Mouse (Mus musculus) limb, embryonic 14.5 days (tissue): ENCODE data around the gene P4ha2. TPM values are rescaled to one million over a fixed set of nuclear protein-coding genes. Genes with fewer than 3 reads are reported as not detected.
A peak's percentile ranks its signal among the peaks of the same experiment; 100 is the strongest.
"Not testable (repeated sequence)": the region's sequence is repeated elsewhere in the genome, so short reads cannot be mapped to it uniquely, and the experiment has no call there.

Source experiments
- ATAC-seq: fragments of 200-750 bp; cut with Nextera tagmentation; 2 replicates; pipeline ENCODE4 v1.8.0; 2017; ENCODE audit warnings: low read depth, moderate number of reproducible peaks, moderate TSS enrichment; ENCODE audit not compliant: low FRiP score
- DNase-seq: peaks from one replicate; pipeline ENCODE4 v3.0.0-alpha.2; 2015; ENCODE audit warnings: low spot score
- H3K27ac ChIP-seq: fragments of 300-500 bp; sonication (generic); replicated peaks from 2 replicates; pipeline ENCODE4 v1.5.1; 2014; ENCODE audit warnings: low read depth, mild to moderate bottlenecking, low read length, moderate library complexity, mixed read lengths
- H3K27me3 ChIP-seq: fragments of 300-500 bp; sonication (generic); 2 replicates; pipeline ENCODE4 v1.6.1; 2014; ENCODE audit warnings: low read length, mixed read lengths; ENCODE audit not compliant: control insufficient read depth, insufficient read depth
- H3K36me3 ChIP-seq: fragments of 300-500 bp; sonication (generic); 2 replicates; pipeline ENCODE4 v1.6.1; 2014; ENCODE audit warnings: mild to moderate bottlenecking, low read length, moderate library complexity, mixed read lengths; ENCODE audit not compliant: control insufficient read depth, insufficient read depth
- H3K4me1 ChIP-seq: fragments of 300-500 bp; sonication (generic); 2 replicates; pipeline ENCODE4 v1.6.1; 2014; ENCODE audit warnings: antibody characterized with exemption, low read length, mixed read lengths; ENCODE audit not compliant: control insufficient read depth, insufficient read depth
- H3K4me2 ChIP-seq: fragments of 300-500 bp; sonication (generic); replicated peaks from 2 replicates; pipeline ENCODE4 v1.6.1; 2014; ENCODE audit warnings: low read depth, mild to moderate bottlenecking, low read length, moderate library complexity; ENCODE audit not compliant: severe bottlenecking
- H3K4me3 ChIP-seq: fragments of 300-500 bp; sonication (generic); replicated peaks from 2 replicates; pipeline ENCODE4 v1.5.1; 2014; ENCODE audit warnings: low read length
- H3K9ac ChIP-seq: fragments of 300-500 bp; sonication (generic); 2 replicates; pipeline ENCODE4 v1.6.1; 2014; ENCODE audit warnings: mild to moderate bottlenecking, low read depth, low read length, moderate library complexity; ENCODE audit not compliant: severe bottlenecking
- H3K9me3 ChIP-seq: fragments of 300-500 bp; sonication (generic); 2 replicates; pipeline ENCODE4 v1.6.1; 2016; ENCODE audit warnings: low read length; ENCODE audit not compliant: control insufficient read depth
- POLR2A ChIP-seq: fragments of 200-500 bp; IDR thresholded peaks from 2 replicates; pipeline ENCODE4 v1.8.0; 2012; ENCODE audit warnings: inconsistent platforms, mild to moderate bottlenecking, moderate library complexity, borderline replicate concordance; ENCODE audit not compliant: insufficient read depth, insufficient read length; ENCODE audit errors: extremely low read depth
- WGBS: fragments of 180-500 bp; shearing (Covaris S2); extraction: QIAGEN DNeasy Blood & Tissue Kit; methylation state at CpG from one replicate; pipeline ENCODE4 v1.1.7; 2014; 5-methylcytosine and 5-hydroxymethylcytosine counted together
- polyA plus RNA-seq, 2 experiments: library from polyadenylated mRNA; depleted of rRNA in 1 of 2; stranded (reverse) in 1 of 2; unstranded in 1 of 2; fragments of >200 nt; fragmentation: Nextera tagmentation in 1 of 2; extraction: Ambion mirVana in 1 of 2; gene quantifications; 2 replicates each; pipeline versions ENCODE4 v1.2.1 to v1.2.3; 2012 to 2014

Gene P4ha2
- polyA plus RNA-seq, 2 experiments: 94.1 to 106 TPM

GRCm38 (mm10) chr11:54134905-54135304 is 35.0 kb downstream of the P4ha2 start:
- 78% methylated on average over 6 of the region's 6 CpGs for WGBS
- DNase-seq: no peak

GRCm38 (mm10) chr11:54140159-54140558 is 40.3 kb downstream of the P4ha2 start:
- not testable (repeated sequence) for H3K27me3 ChIP-seq, DNase-seq, ATAC-seq, H3K27ac ChIP-seq, H3K4me2 ChIP-seq, H3K4me1 ChIP-seq, H3K9ac ChIP-seq, H3K9me3 ChIP-seq, H3K36me3 ChIP-seq, H3K4me3 ChIP-seq
- 52% methylated on average over 2 of the region's 2 CpGs for WGBS

More at GRCm38 (mm10) chr11:54134905-54135304, 35.0 kb downstream of the P4ha2 start:
- no peak overlapping the region for H3K9ac ChIP-seq
- H3K36me3 ChIP-seq: peaks cover 15% of the 10 kb centered on the region
- no peak for ATAC-seq
- no peak overlapping the region for H3K4me3 ChIP-seq
- no peak overlapping the region for H3K27ac ChIP-seq
- H3K27me3 ChIP-seq: no peaks in the 10 kb centered on the region
- no peaks in the 10 kb centered on the region for H3K4me1 ChIP-seq
- H3K9me3 ChIP-seq: no peaks in the 10 kb centered on the region
- no peak for TF ChIP-seq POLR2A
- no peak overlapping the region for H3K4me2 ChIP-seq

- Histone ChIP-seq H3K36me3 (no peaks in the 10 kb centered on the region), H3K4me2 (no peak overlapping the region), H3K9ac (no peak overlapping the region), H3K27ac (no peak overlapping the region), H3K4me3 (no peak overlapping the region), H3K4me1 (no peaks in the 10 kb centered on the region), H3K9me3 (no peaks in the 10 kb centered on the region), H3K27me3 (no peaks in the 10 kb centered on the region)
- no peak for TF ChIP-seq POLR2A
- DNase-seq (no peak), ATAC-seq (no peak)
- 84% methylated on average over 7 of the region's 7 CpGs for WGBS
These were observed 41.5 kb downstream of the P4ha2 start for GRCm38 (mm10) chr11:54141200-54141971.

- H3K4me3 ChIP-seq: no peak overlapping the region
- no peak overlapping the region for H3K9ac ChIP-seq
- peak; percentile 77 for DNase-seq
- H3K36me3 ChIP-seq: no peaks in the 10 kb centered on the region
- H3K4me2 ChIP-seq: no peak overlapping the region
- no peaks in the 10 kb centered on the region for H3K9me3 ChIP-seq
- no peaks in the 10 kb centered on the region for H3K4me1 ChIP-seq
- TF ChIP-seq POLR2A: no peak
- H3K27me3 ChIP-seq: no peaks in the 10 kb centered on the region
- no peak overlapping the region for H3K27ac ChIP-seq
- WGBS: 28% methylated on average over 3 of the region's 3 CpGs
- no peak; the same call in 1 of the 2 replicates for ATAC-seq
These were observed 45.0 kb downstream of the P4ha2 start for GRCm38 (mm10) chr11:54144886-54145285.

- Histone ChIP-seq H3K27me3 (no peaks in the 10 kb centered on the region), H3K27ac (no peak overlapping the region), H3K36me3 (no peaks in the 10 kb centered on the region), H3K9me3 (no peaks in the 10 kb centered on the region), H3K4me3 (no peak overlapping the region), H3K4me2 (no peak overlapping the region), H3K4me1 (no peaks in the 10 kb centered on the region), H3K9ac (no peak overlapping the region)
- no peak for TF ChIP-seq POLR2A
- WGBS: 86% methylated on average over 6 of the region's 6 CpGs
- DNase-seq: no peak
- ATAC-seq: no peak
These were observed 46.1 kb downstream of the P4ha2 start for GRCm38 (mm10) chr11:54145990-54146389.
